Mouse (Mus musculus) heart, embryonic 15.5 days (tissue): ENCODE data around the gene Ndrg2. TPM values are rescaled to one million over a fixed set of nuclear protein-coding genes. Genes with fewer than 3 reads are reported as not detected.
"Not testable (repeated sequence)": the region's sequence is repeated elsewhere in the genome, so short reads cannot be mapped to it uniquely, and the experiment has no call there.

ENCODE experiments used
- ATAC-seq: fragments of 200-750 bp; cut with Nextera tagmentation; replicated peaks from 2 replicates; pipeline ENCODE4 v1.8.0; 2017; ENCODE audit warnings: low read depth, moderate TSS enrichment; ENCODE audit not compliant: insufficient number of reproducible peaks, insufficient read depth, low FRiP score
- H3K27ac ChIP-seq: fragments of 300-500 bp; sonication (generic); 2 replicates; pipeline ENCODE4 v1.5.1; 2015; ENCODE audit warnings: mild to moderate bottlenecking, inconsistent platforms
- H3K27me3 ChIP-seq: fragments of 300-500 bp; sonication (generic); 2 replicates; pipeline ENCODE4 v1.6.1; 2015; ENCODE audit warnings: inconsistent platforms
- H3K36me3 ChIP-seq: fragments of 300-500 bp; sonication (generic); 2 replicates; pipeline ENCODE4 v1.6.1; 2015; ENCODE audit warnings: mild to moderate bottlenecking, inconsistent platforms
- H3K4me1 ChIP-seq: fragments of 300-500 bp; sonication (generic); replicated peaks from 2 replicates; pipeline ENCODE4 v1.6.1; 2015; ENCODE audit warnings: inconsistent platforms
- H3K4me2 ChIP-seq: fragments of 300-500 bp; sonication (generic); 2 replicates; pipeline ENCODE4 v1.6.1; 2015; ENCODE audit warnings: inconsistent platforms, mild to moderate bottlenecking, moderate library complexity
- H3K4me3 ChIP-seq: fragments of 300-500 bp; sonication (generic); 2 replicates; pipeline ENCODE4 v1.5.1; 2015; ENCODE audit warnings: mild to moderate bottlenecking, inconsistent platforms
- H3K9ac ChIP-seq: fragments of 300-500 bp; sonication (generic); 2 replicates; pipeline ENCODE4 v1.6.1; 2015; ENCODE audit warnings: mild to moderate bottlenecking, inconsistent platforms
- H3K9me3 ChIP-seq: fragments of 300-500 bp; sonication (generic); replicated peaks from 2 replicates; pipeline ENCODE4 v1.6.1; 2016; ENCODE audit warnings: inconsistent platforms
- whole genome bisulfite sequencing: fragments of 180-500 bp; shearing (Covaris S2); methylation state at CpG from one replicate; pipeline ENCODE4 v1.1.7; 2015; ENCODE audit warnings: mixed read lengths; 5-methylcytosine and 5-hydroxymethylcytosine counted together
- polyA plus RNA-seq: library from polyadenylated mRNA; unstranded; fragments of >200 nt; fragmentation: Nextera tagmentation; extraction: Ambion mirVana; gene quantifications from 2 replicates; pipeline ENCODE4 v1.2.1, GENCODE M21; 2015

Ndrg2 gene
- polyA plus RNA-seq, 1 experiment from 2014 or later = 367 TPM

DNA sequence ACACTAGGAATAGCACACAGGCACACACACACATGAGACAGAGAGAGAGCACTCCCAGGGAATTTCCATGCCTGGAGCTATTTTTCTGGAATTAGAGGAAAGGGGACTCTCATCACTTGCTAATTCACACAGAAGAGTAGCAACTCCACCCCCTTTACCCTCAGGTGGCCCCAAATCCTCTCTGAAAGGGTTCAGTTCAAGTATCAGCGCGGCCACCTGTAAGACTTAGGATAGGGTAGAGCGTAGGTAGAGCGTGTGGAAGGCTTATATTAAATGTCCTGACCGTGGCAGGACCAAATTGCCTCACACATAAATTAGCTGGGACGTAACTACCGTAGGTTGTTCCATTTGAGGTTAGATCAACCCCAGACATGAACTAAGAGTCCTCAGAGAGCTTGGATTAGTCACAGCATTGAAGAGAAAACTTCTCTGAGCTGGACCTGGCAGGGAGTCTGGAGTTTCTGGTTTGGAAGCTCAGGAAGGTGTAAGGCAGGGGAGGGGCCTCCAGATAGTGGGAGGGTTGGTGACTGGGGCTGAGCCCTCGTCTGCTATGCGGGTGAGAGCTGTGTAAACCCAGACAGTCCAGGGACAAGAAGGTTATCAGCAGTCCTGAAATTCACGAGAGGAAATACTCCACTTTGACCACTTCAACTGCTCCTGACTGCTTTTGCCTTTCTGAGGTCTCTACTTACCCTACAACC, 20.7 kb downstream of the Ndrg2 start:
- H3K9me3 ChIP-seq = no peaks in the 10 kb centered on the region
- H3K4me3 ChIP-seq = no peak overlapping the region
- H3K4me2 ChIP-seq = no peak overlapping the region
- H3K4me1 ChIP-seq = peaks cover 12% of the 10 kb centered on the region
- H3K27me3 ChIP-seq = no peaks in the 10 kb centered on the region
- peak; percentile 57; the same call in 1 of the 2 replicates for ATAC-seq
- 30% methylated on average over 10 of the region's 10 CpGs for WGBS
- no peak overlapping the region for H3K27ac ChIP-seq
- H3K36me3 ChIP-seq = peaks cover 36% of the 10 kb centered on the region
- H3K9ac ChIP-seq = no peak overlapping the region

DNA sequence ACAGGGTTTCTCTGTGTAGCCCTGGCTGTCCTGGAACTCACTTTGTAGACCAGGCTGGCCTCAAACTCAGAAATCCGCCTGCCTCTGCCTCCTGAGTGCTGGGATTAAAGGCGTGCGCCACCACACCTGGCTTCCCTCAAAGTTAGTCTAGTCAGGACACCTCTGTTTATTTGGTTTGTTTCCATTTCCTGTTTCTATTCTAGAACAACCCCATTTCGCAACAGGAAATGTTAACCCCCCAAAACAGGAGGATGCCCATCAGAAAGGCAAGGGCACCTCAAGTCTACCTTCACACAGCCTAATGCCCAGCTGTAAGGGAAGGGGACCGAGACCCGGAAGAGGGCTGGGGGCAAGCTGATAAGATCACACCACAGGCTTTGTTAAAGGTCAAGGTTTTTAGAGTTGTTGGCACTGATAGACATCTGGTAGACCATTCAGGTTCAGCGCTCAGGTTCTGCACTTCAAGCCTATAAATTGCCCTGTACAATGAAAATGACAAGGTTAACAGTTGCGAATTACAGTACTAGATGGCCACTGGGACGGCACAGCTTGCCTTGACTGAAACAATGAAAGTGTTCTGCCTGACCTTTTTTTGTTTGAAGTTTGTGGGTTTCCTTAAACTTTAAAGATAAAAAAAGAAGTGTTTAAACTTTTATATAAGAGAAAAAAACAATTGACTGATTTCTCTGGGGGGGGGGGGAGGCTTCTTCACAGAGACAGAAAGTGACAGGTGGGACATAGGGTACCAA, 21.6 kb downstream of the Ndrg2 start, which contains the start of gene Slc39a2:
Slc39a2 (plus strand) TSS at position 699 of the 749 bp plus-strand sequence.
- Histone ChIP-seq H3K27me3 (no peaks in the 10 kb centered on the region), H3K36me3 (peaks cover 44% of the 10 kb centered on the region), H3K4me2 (no peak within 1 kb of the TSS), H3K4me1 (peaks cover 12% of the 10 kb centered on the region), H3K27ac (no peak within 1 kb of the TSS), H3K4me3 (no peak within 1 kb of the TSS), H3K9me3 (no peaks in the 10 kb centered on the region), H3K9ac (no peak within 1 kb of the TSS)
- no peak for ATAC-seq
- 90% methylated on average over 9 of the region's 9 CpGs for WGBS

DNA sequence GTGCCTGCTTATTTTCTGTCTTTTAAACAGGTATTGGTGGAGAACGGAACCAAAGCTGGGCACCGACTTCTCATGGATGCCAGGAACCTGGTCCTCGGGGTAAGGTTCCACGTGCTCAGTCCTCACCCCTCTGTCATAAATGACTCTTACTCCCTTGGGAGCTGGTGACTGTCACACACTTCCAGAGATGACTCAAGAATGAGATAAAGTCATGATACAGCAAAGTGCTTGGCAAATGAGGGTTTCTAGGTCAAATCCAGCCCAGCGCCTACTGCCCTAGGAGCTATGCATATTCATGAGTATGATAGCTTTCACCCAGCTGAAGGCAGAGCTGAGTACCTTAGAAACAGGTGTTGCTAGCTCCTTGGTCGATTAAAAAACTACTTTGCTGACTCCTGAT, 24.1 kb downstream of the Ndrg2 start:
- Histone ChIP-seq H3K9me3 (no peaks in the 10 kb centered on the region), H3K4me1 (peaks cover 26% of the 10 kb centered on the region), H3K9ac (no peak overlapping the region), H3K4me2 (no peak overlapping the region), H3K27ac (no peak overlapping the region), H3K4me3 (no peak overlapping the region), H3K36me3 (peaks cover 54% of the 10 kb centered on the region), H3K27me3 (no peaks in the 10 kb centered on the region)
- no peak for ATAC-seq
- WGBS = 82% methylated on average over 6 of the region's 6 CpGs

DNA sequence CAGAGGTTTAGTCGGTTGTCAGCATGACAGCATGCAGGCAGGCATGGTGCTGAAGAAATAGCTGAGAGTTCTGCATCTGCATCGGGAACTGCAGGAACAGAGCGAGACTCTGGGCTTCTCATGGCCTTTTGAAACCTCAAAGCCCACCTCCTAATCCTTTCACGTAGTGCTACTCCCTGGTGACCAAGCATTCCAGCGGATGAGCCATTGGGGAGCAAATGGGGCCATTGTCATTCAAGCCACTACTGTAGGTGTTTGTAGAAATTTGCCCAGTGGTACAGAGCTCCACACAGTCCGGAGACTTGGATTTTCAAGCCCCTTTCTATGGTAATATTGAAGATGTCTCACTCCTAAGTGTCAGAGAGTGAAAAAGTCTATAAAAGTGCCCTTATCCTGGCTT, 27.9 kb downstream of the Ndrg2 start:
- Histone ChIP-seq H3K9me3 (no peaks in the 10 kb centered on the region), H3K4me1 (peaks cover 17% of the 10 kb centered on the region), H3K4me3 (peak overlapping the region; percentile 89; the same call in 1 of the 2 replicates), H3K9ac (no peak overlapping the region), H3K36me3 (peaks cover 45% of the 10 kb centered on the region), H3K27me3 (no peaks in the 10 kb centered on the region), H3K27ac (no peak overlapping the region), H3K4me2 (peak overlapping the region; percentile 90)
- 67% methylated on average over 6 of the region's 6 CpGs for WGBS
- no peak for ATAC-seq

DNA sequence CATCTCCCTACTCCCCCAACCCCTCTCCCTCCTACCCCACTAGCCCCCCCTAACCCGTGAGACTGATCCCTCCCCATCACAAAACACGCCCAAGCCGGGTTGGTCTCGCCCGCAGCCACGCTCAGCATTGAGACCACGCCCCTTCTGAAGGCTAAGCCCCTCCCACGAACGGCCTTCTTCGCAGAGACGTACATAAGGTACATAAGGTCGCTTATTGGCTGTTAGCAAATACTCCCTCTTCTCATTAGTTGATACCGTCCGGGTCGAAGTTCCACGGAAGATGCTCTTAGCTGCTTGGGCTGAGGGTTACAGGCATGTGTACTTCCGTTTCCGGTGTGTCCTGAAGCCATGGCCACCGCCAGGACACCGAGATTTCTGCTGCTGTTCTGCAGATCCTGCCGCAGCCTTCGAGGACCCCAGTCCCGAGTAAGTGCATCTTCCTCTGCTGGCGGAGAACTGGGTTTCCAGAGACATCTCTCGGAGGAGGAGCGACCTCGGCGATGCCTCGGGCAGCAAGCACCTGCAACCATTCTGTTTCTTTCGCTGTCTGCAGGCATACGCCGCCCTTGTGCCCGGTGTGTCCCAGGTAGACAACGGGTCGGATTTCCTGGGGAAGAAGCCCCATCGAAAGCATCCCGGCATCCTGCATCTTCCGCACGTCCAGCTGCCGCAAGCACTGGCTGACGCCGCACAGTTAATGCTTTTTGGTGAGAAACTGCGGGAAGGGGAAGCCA, 29.2 kb downstream of the Ndrg2 start, which contains the start of gene Mettl17:
Mettl17 (plus strand) TSS at position 245 of the 734 bp plus-strand sequence.
- H3K9me3 ChIP-seq = no peaks in the 10 kb centered on the region
- peak within 1 kb of the TSS; percentile 81 for H3K27ac ChIP-seq
- H3K4me3 ChIP-seq = peak within 1 kb of the TSS; percentile 89
- H3K4me1 ChIP-seq = peaks cover 17% of the 10 kb centered on the region
- peak within 1 kb of the TSS; percentile 75 for H3K9ac ChIP-seq
- under 1% methylated on average over 43 of the region's 43 CpGs for WGBS
- H3K36me3 ChIP-seq = peaks cover 32% of the 10 kb centered on the region
- H3K27me3 ChIP-seq = no peaks in the 10 kb centered on the region
- H3K4me2 ChIP-seq = peak within 1 kb of the TSS; percentile 90
- peak; percentile 96 for ATAC-seq

DNA sequence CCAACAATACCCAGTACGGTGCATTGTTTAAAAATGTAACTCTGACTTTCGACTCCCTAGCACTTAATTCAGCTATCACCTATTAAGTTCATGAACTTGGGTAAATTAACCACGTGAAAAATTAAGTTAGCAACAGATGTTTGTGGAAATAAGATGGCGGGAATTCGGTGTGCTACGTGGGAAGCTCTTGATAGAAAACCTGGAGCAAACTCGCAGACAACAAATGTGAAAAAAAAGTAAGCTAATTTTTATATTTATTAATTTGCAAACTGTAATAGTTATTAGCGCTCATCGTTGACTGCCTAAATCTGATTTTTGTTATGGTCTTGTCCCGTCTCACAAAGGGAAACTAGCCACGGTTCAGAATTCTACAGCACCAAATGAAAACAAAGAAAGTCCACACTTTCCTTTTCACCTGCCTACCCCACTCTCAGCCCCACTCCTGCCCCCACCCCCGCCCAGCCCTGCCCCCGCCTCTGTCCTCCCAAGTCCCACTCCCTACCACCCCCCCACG, 29.9 kb downstream of the Ndrg2 start:
- Histone ChIP-seq H3K27ac (peak overlapping the region; percentile 81), H3K9ac (peak overlapping the region; percentile 40), H3K9me3 (no peaks in the 10 kb centered on the region), H3K27me3 (no peaks in the 10 kb centered on the region), H3K36me3 (peaks cover 26% of the 10 kb centered on the region), H3K4me2 (peak overlapping the region; percentile 90), H3K4me1 (peaks cover 17% of the 10 kb centered on the region), H3K4me3 (peak overlapping the region; percentile 89)
- WGBS = 2% methylated on average over 14 of the region's 14 CpGs
- peak; percentile 12; the same call in 1 of the 2 replicates for ATAC-seq

DNA sequence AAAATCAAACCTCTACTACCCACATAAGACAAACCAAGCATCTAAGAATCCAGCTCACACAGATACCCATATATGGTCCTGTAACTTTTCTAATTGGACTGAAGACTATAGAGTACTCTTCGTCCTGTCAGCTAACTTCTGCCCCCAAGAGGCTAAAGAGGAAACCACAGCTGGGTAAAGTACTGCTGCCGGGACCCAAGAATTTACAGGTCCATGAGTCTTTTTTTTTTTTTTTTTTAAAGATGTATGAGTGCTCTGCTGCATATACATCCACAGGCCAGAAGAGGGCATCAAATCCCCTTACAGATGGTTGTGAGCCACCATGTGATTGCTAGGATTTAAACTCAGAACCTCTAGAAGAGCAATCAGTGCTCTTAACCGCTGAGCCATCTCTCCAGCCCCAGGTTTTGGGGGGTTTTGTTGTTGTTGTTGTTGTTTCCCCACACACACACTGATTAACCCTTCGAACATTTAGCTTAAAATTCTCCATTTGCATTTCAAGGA, 30.4 kb downstream of the Ndrg2 start:
- ATAC-seq = 0 out of 2 replicates have a peak, but pooled peaks have one; percentile 9
- Histone ChIP-seq H3K27me3 (no peaks in the 10 kb centered on the region), H3K4me1 (peaks cover 17% of the 10 kb centered on the region), H3K9ac (peak overlapping the region; percentile 40; the same call in 1 of the 2 replicates), H3K27ac (peak overlapping the region; percentile 81), H3K9me3 (no peaks in the 10 kb centered on the region), H3K36me3 (peaks cover 21% of the 10 kb centered on the region), H3K4me2 (peak overlapping the region; percentile 90), H3K4me3 (peak overlapping the region; percentile 89)
- under 1% methylated on average over 4 of the region's 4 CpGs for WGBS

DNA sequence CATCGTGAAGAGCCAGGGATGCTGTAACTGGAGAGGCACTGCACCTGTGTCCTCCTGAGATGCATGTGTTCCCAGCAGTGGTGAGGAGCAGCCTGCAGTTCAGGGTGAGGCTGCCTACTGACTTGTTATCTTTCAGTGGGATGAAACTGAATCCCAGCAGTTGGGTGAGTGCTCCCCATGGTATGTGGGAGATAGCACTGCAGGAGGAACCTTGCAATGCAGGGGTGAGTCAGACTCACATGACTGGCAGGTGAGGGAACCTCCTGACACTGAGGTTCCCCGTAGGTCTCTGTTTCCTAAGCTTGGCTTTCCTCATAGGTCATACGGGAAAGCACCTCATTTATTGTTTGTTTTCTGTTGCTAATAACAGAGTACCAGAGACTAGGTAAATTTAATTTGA, 36.4 kb downstream of the Ndrg2 start:
- Histone ChIP-seq H3K9me3 (no peaks in the 10 kb centered on the region), H3K27ac (no peak overlapping the region), H3K4me2 (no peak overlapping the region), H3K4me3 (no peak overlapping the region), H3K4me1 (no peaks in the 10 kb centered on the region), H3K9ac (no peak overlapping the region), H3K36me3 (no peaks in the 10 kb centered on the region), H3K27me3 (no peaks in the 10 kb centered on the region)
- 66% methylated on average over 3 of the region's 3 CpGs for WGBS
- no peak for ATAC-seq

DNA sequence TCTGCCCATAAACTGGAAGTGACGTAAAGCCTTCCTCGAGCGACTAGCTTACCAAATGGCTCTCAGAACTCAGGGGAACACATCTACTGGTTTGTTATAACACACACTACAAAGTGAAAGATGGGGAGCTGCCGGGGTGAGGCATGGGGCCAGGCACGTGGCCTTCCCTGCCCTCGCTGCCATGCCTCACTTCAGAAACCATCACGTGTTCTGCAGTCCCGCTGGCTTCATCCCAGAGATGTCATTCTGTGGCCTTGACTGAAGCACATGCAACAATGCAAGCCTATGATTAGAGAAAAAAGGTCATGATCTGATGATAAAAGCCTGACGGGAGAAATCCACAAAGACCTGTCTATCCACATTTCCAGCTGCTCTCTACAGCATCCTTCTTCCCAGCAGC, 42.2 kb downstream of the Ndrg2 start:
- H3K4me3 ChIP-seq = no peak overlapping the region
- no peak overlapping the region for H3K4me2 ChIP-seq
- H3K27ac ChIP-seq = no peak overlapping the region
- H3K36me3 ChIP-seq = no peaks in the 10 kb centered on the region
- no peaks in the 10 kb centered on the region for H3K4me1 ChIP-seq
- no peaks in the 10 kb centered on the region for H3K27me3 ChIP-seq
- no peaks in the 10 kb centered on the region for H3K9me3 ChIP-seq
- 68% methylated on average over 9 of the region's 9 CpGs for WGBS
- ATAC-seq = no peak
- no peak overlapping the region for H3K9ac ChIP-seq

DNA sequence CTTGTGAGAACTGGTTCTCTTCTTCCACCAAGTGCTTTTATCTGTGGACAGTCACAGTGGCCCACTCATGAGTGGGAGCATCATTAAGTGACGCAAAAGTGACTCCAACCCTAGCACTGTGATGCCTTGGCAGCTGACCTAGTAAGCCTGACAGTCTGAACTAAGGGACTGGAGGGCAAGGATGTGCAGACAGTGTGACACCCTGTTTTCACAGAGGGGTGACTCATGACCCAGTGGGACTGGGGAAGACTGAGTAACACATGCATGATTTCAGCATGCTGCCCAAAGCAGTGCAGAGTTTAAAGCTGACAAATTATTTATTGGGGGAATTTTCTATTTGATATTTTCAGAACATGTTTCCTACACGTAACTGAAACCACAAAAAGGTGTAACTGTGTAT, 43.2 kb downstream of the Ndrg2 start:
- Histone ChIP-seq H3K27me3 (no peaks in the 10 kb centered on the region), H3K36me3 (no peaks in the 10 kb centered on the region), H3K4me3 (no peak overlapping the region), H3K9ac (no peak overlapping the region), H3K4me1 (no peaks in the 10 kb centered on the region), H3K9me3 (no peaks in the 10 kb centered on the region), H3K27ac (no peak overlapping the region), H3K4me2 (no peak overlapping the region)
- no peak for ATAC-seq
- WGBS = 74% methylated on average over 2 of the region's 2 CpGs

DNA sequence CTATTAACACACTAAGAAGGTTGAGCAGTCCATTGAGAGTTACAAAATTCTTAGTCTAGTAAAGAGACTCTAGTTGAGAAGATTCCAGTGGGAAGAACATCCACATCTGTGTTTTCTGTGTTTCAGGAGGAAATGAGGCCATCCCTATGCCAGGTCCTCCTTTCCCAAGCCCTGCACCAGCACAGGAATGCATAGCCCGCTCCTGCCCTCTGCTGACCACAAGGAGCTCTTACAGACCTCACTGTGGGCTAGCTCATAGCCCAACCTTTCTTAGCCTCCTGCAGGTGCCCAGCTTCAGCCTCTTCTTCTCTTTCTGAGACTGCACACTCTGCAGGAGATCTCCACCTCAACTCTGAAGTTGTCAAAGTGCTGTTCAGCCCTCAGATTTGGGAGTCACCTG, 50.4 kb downstream of the Ndrg2 start:
- H3K9ac ChIP-seq, H3K4me1 ChIP-seq, H3K4me3 ChIP-seq, H3K36me3 ChIP-seq, ATAC-seq, H3K4me2 ChIP-seq, H3K27ac ChIP-seq, H3K27me3 ChIP-seq, H3K9me3 ChIP-seq: not testable (repeated sequence)
- WGBS = 16% methylated on average over 1 of the region's 1 CpGs
